Mouse (Mus musculus) hindbrain, embryonic 16.5 days (tissue): ENCODE results near the gene Map1b. TPM values are rescaled to one million over a fixed set of nuclear protein-coding genes. Genes with fewer than 3 reads are reported as not detected.
A peak's percentile ranks its signal among the peaks of the same experiment; 100 is the strongest.

ENCODE experiments used
- ATAC-seq: fragments of 200-750 bp; cut with Nextera tagmentation; 2 replicates; pipeline ENCODE4 v1.8.0; 2017; ENCODE audit warnings: moderate TSS enrichment, moderate library complexity
- H3K27ac ChIP-seq: fragments of 300-500 bp; sonication (generic); 2 replicates; pipeline ENCODE4 v1.5.1; 2014; ENCODE audit warnings: low read depth, mild to moderate bottlenecking, control low read depth, low read length, moderate library complexity
- H3K27me3 ChIP-seq: fragments of 300-500 bp; sonication (generic); replicated peaks from 2 replicates; pipeline ENCODE4 v1.6.1; 2014; ENCODE audit warnings: low read length; ENCODE audit not compliant: control insufficient read depth, insufficient read depth
- H3K36me3 ChIP-seq: fragments of 300-500 bp; sonication (generic); 2 replicates; pipeline ENCODE4 v1.6.1; 2014; ENCODE audit warnings: mild to moderate bottlenecking, low read length, moderate library complexity, mixed read lengths; ENCODE audit not compliant: control insufficient read depth, insufficient read depth
- H3K4me1 ChIP-seq: fragments of 300-500 bp; sonication (generic); 2 replicates; pipeline ENCODE4 v1.6.1; 2014; ENCODE audit warnings: low read depth, low read length; ENCODE audit not compliant: control insufficient read depth, insufficient read depth
- H3K4me2 ChIP-seq: fragments of 300-500 bp; sonication (generic); 2 replicates; pipeline ENCODE4 v1.6.1; 2014; ENCODE audit warnings: mild to moderate bottlenecking, low read length, control low read depth, moderate library complexity
- H3K4me3 ChIP-seq: fragments of 300-500 bp; sonication (generic); 2 replicates; pipeline ENCODE4 v1.5.1; 2014; ENCODE audit warnings: mild to moderate bottlenecking, low read length, control low read depth, moderate library complexity
- H3K9ac ChIP-seq: fragments of 300-500 bp; sonication (generic); 2 replicates; pipeline ENCODE4 v1.6.1; 2014; ENCODE audit warnings: low read depth, mild to moderate bottlenecking, control low read depth, low read length, moderate library complexity
- H3K9me3 ChIP-seq: fragments of 300-500 bp; sonication (generic); 2 replicates; pipeline ENCODE4 v1.6.1; 2014; ENCODE audit warnings: mild to moderate bottlenecking, low read length, moderate library complexity; ENCODE audit not compliant: control insufficient read depth
- WGBS: fragments of 180-500 bp; shearing (Covaris S2); extraction: QIAGEN DNeasy Blood & Tissue Kit; methylation state at CpG from one replicate; pipeline ENCODE4 v1.1.7; 2014; 5-methylcytosine and 5-hydroxymethylcytosine counted together
- polyA plus RNA-seq: library from polyadenylated mRNA; unstranded; fragments of >200 nt; fragmentation: Nextera tagmentation; extraction: Ambion mirVana; gene quantifications from 2 replicates; pipeline ENCODE4 v1.2.1, GENCODE M21; 2015

The Map1b gene
- polyA plus RNA-seq, 1 experiment from 2014 or later, result 2,195 TPM

GRCm38 (mm10) chr13:99450766-99451165 lies 65.6 kb downstream of the Map1b start:
- 55% methylated on average over 7 of the region's 7 CpGs for WGBS
- no peak overlapping the region for H3K4me2 ChIP-seq
- peaks cover 56% of the 10 kb centered on the region for H3K4me1 ChIP-seq
- H3K9me3 ChIP-seq, result no peaks in the 10 kb centered on the region
- H3K4me3 ChIP-seq, result no peak overlapping the region
- no peak overlapping the region for H3K9ac ChIP-seq
- no peaks in the 10 kb centered on the region for H3K36me3 ChIP-seq
- H3K27ac ChIP-seq, result 0 out of 2 replicates have a peak overlapping the region, but pooled peaks have one; percentile 18
- no peak for ATAC-seq
- no peaks in the 10 kb centered on the region for H3K27me3 ChIP-seq

GRCm38 (mm10) chr13:99449547-99449946 lies 66.8 kb downstream of the Map1b start:
- 76% methylated on average over 4 of the region's 4 CpGs for WGBS
- Histone ChIP-seq H3K27ac (no peak overlapping the region), H3K9ac (no peak overlapping the region), H3K36me3 (no peaks in the 10 kb centered on the region), H3K4me3 (no peak overlapping the region), H3K4me2 (no peak overlapping the region), H3K9me3 (no peaks in the 10 kb centered on the region), H3K27me3 (no peaks in the 10 kb centered on the region), H3K4me1 (peaks cover 56% of the 10 kb centered on the region)
- no peak for ATAC-seq

- no peak overlapping the region for H3K9ac ChIP-seq
- no peaks in the 10 kb centered on the region for H3K27me3 ChIP-seq
- no peaks in the 10 kb centered on the region for H3K36me3 ChIP-seq
- H3K4me1 ChIP-seq, result peaks cover 68% of the 10 kb centered on the region
- no peak overlapping the region for H3K27ac ChIP-seq
- ATAC-seq, result no peak
- 29% methylated on average over 4 of the region's 4 CpGs for WGBS
- H3K9me3 ChIP-seq, result no peaks in the 10 kb centered on the region
- H3K4me2 ChIP-seq, result no peak overlapping the region
- no peak overlapping the region for H3K4me3 ChIP-seq
These were observed 68.1 kb downstream of the Map1b start for GRCm38 (mm10) chr13:99448278-99448677.

GRCm38 (mm10) chr13:99447403-99448199 lies 68.7 kb downstream of the Map1b start:
- no peaks in the 10 kb centered on the region for H3K27me3 ChIP-seq
- H3K9ac ChIP-seq, result peak overlapping the region; percentile 8
- H3K27ac ChIP-seq, result peak overlapping the region; percentile 55
- no peak for ATAC-seq
- H3K36me3 ChIP-seq, result no peaks in the 10 kb centered on the region
- peak overlapping the region; percentile 7; the same call in 1 of the 2 replicates for H3K4me2 ChIP-seq
- H3K4me1 ChIP-seq, result peaks cover 74% of the 10 kb centered on the region
- no peaks in the 10 kb centered on the region for H3K9me3 ChIP-seq
- no peak overlapping the region for H3K4me3 ChIP-seq
- WGBS, result 7% methylated on average over 11 of the region's 11 CpGs

GRCm38 (mm10) chr13:99447002-99447401 lies 69.3 kb downstream of the Map1b start:
- H3K36me3 ChIP-seq, result no peaks in the 10 kb centered on the region
- ATAC-seq, result no peak
- no peaks in the 10 kb centered on the region for H3K27me3 ChIP-seq
- H3K4me2 ChIP-seq, result peak overlapping the region; percentile 33
- H3K9me3 ChIP-seq, result no peaks in the 10 kb centered on the region
- peaks cover 77% of the 10 kb centered on the region for H3K4me1 ChIP-seq
- H3K27ac ChIP-seq, result peak overlapping the region; percentile 59
- no peak overlapping the region for H3K4me3 ChIP-seq
- WGBS, result 25% methylated on average over 7 of the region's 7 CpGs
- H3K9ac ChIP-seq, result peak overlapping the region; percentile 8

- Histone ChIP-seq H3K9ac (peak overlapping the region; percentile 15; the same call in 1 of the 2 replicates), H3K27ac (peak overlapping the region; percentile 72), H3K36me3 (peaks cover 14% of the 10 kb centered on the region), H3K4me3 (no peak overlapping the region), H3K4me2 (peak overlapping the region; percentile 32), H3K27me3 (no peaks in the 10 kb centered on the region), H3K4me1 (peaks cover 65% of the 10 kb centered on the region), H3K9me3 (no peaks in the 10 kb centered on the region)
- ATAC-seq, result no peak; the same call in 1 of the 2 replicates
- WGBS, result 2% methylated on average over 6 of the region's 6 CpGs
These were observed 71.5 kb downstream of the Map1b start for GRCm38 (mm10) chr13:99444880-99445279.

GRCm38 (mm10) chr13:99444431-99444871 lies 71.9 kb downstream of the Map1b start:
- Histone ChIP-seq H3K27me3 (no peaks in the 10 kb centered on the region), H3K4me1 (peaks cover 60% of the 10 kb centered on the region), H3K4me2 (peak overlapping the region; percentile 32), H3K9ac (peak overlapping the region; percentile 15), H3K36me3 (peaks cover 18% of the 10 kb centered on the region), H3K4me3 (no peak overlapping the region), H3K9me3 (no peaks in the 10 kb centered on the region), H3K27ac (peak overlapping the region; percentile 76)
- 6% methylated on average over 10 of the region's 10 CpGs for WGBS
- peak; percentile 85 for ATAC-seq

GRCm38 (mm10) chr13:99443484-99444175 lies 72.7 kb downstream of the Map1b start:
- no peaks in the 10 kb centered on the region for H3K27me3 ChIP-seq
- peak; percentile 56 for ATAC-seq
- WGBS, result 19% methylated on average over 7 of the region's 7 CpGs
- peak overlapping the region; percentile 6; the same call in 1 of the 2 replicates for H3K9ac ChIP-seq
- peaks cover 20% of the 10 kb centered on the region for H3K36me3 ChIP-seq
- H3K4me1 ChIP-seq, result peaks cover 57% of the 10 kb centered on the region
- H3K9me3 ChIP-seq, result no peaks in the 10 kb centered on the region
- peak overlapping the region; percentile 32 for H3K4me2 ChIP-seq
- peak overlapping the region; percentile 76 for H3K27ac ChIP-seq
- H3K4me3 ChIP-seq, result no peak overlapping the region
